Mouse (Mus musculus): ENCODE measurements around the gene Gm2001. TPM values are rescaled to one million over a fixed set of nuclear protein-coding genes. Genes with fewer than 3 reads are reported as not detected.
"Not testable (repeated sequence)": the region's sequence is repeated elsewhere in the genome, so short reads cannot be mapped to it uniquely, and the experiment has no call there.

Gene Gm2001
- polyA plus RNA-seq, 1 experiment from 2014 or later = not detected

GRCm38 (mm10) chr12:87795212-87795611 lies 46.9 kb downstream of the Gm2001 start, which contains the start of gene Gm21936:
Gene Gm21936 (plus strand): TSS chr12:87795512.
- not testable (repeated sequence) for H3K36me3 ChIP-seq (ENCODE audit: control insufficient read depth, insufficient read depth, low read length); H3K4me3 ChIP-seq (ENCODE audit: low read depth, low read length)

More at GRCm38 (mm10) chr12:87795212-87795611, 46.9 kb downstream of the Gm2001 start, which contains the start of gene Gm21936:
- H3K9me3 ChIP-seq (replicated peaks; ENCODE audit: control insufficient read depth, low read length); DNase-seq (ENCODE audit: low spot score); ATAC-seq; H3K4me2 ChIP-seq (ENCODE audit: low read length); H3K4me1 ChIP-seq (ENCODE audit: control insufficient read depth, insufficient read depth, low read length); H3K27me3 ChIP-seq (replicated peaks; ENCODE audit: control insufficient read depth, insufficient read depth, low read length); H3K9ac ChIP-seq (ENCODE audit: low read length); H3K27ac ChIP-seq (ENCODE audit: low read depth, low read length): not testable (repeated sequence)
- WGBS = 81% methylated on average over 1 of the region's 1 CpGs

Other genes starting within 250 kb of the Gm2001 start
- not detected in 2 replicates for gene Oog1, start 239.7 kb downstream of the Gm2001 start, polyA plus RNA-seq (2014; fragmentation: Nextera tagmentation; extraction: Ambion mirVana)
- not detected in 2 replicates for gene Gm4027, start 223.5 kb downstream of the Gm2001 start, polyA plus RNA-seq (2014; fragmentation: Nextera tagmentation; extraction: Ambion mirVana)
- not detected in 2 replicates for gene Gm16381, start 197.7 kb downstream of the Gm2001 start, polyA plus RNA-seq (2014; fragmentation: Nextera tagmentation; extraction: Ambion mirVana)
- gene Gm21319, start 66.6 kb downstream of the Gm2001 start, polyA plus RNA-seq (2014; fragmentation: Nextera tagmentation; extraction: Ambion mirVana) = not detected in 2 replicates
- not detected in 2 replicates for gene Gm21936, start 46.8 kb downstream of the Gm2001 start, polyA plus RNA-seq (2014; fragmentation: Nextera tagmentation; extraction: Ambion mirVana)
- not detected in 2 replicates for gene BB287469, start 25.8 kb downstream of the Gm2001 start, polyA plus RNA-seq (2014; fragmentation: Nextera tagmentation; extraction: Ambion mirVana)
- not detected in 2 replicates for gene Gm2016, start 31.7 kb upstream of the Gm2001 start, polyA plus RNA-seq (2014; fragmentation: Nextera tagmentation; extraction: Ambion mirVana)
- not detected in 2 replicates for gene Gm2022, start 53.0 kb upstream of the Gm2001 start, polyA plus RNA-seq (2014; fragmentation: Nextera tagmentation; extraction: Ambion mirVana)
- not detected in 2 replicates for gene Gm2035, start 77.5 kb upstream of the Gm2001 start, polyA plus RNA-seq (2014; fragmentation: Nextera tagmentation; extraction: Ambion mirVana)
- not detected in 2 replicates for gene Gm2042, start 111.7 kb upstream of the Gm2001 start, polyA plus RNA-seq (2014; fragmentation: Nextera tagmentation; extraction: Ambion mirVana)
- gene Gm2075, start 169.5 kb upstream of the Gm2001 start, polyA plus RNA-seq (2014; fragmentation: Nextera tagmentation; extraction: Ambion mirVana) = not detected in 2 replicates
- gene Gm6803, start 176.4 kb upstream of the Gm2001 start, polyA plus RNA-seq (2014; fragmentation: Nextera tagmentation; extraction: Ambion mirVana) = not detected in 2 replicates
- not detected in 2 replicates for gene Gm2056, start 184.7 kb upstream of the Gm2001 start, polyA plus RNA-seq (2014; fragmentation: Nextera tagmentation; extraction: Ambion mirVana)
- gene Gm16368, start 241.4 kb upstream of the Gm2001 start, polyA plus RNA-seq (2014; fragmentation: Nextera tagmentation; extraction: Ambion mirVana) = not detected in 2 replicates

Measured in forebrain, embryonic 14.5 days (tissue).